Mouse (Mus musculus): ENCODE measurements at regions not wholly inside any gene's neighbourhood (a gene's known extent, or its start where the extent isn't known, plus 50 kb on each side); places are given as distances from the start of the nearest gene placed in this dataset.
"Not testable (repeated sequence)": the region's sequence is repeated elsewhere in the genome, so short reads cannot be mapped to it uniquely, and the experiment has no call there.

- DNase-seq (ENCODE audit: extremely low spot score in 1 of 2, low spot score in 1 of 2) = no peak
Observed at GRCm38 (mm10) chr5:59831836-59832235, 1976.8 kb upstream of the G6pd2 start.

DNA sequence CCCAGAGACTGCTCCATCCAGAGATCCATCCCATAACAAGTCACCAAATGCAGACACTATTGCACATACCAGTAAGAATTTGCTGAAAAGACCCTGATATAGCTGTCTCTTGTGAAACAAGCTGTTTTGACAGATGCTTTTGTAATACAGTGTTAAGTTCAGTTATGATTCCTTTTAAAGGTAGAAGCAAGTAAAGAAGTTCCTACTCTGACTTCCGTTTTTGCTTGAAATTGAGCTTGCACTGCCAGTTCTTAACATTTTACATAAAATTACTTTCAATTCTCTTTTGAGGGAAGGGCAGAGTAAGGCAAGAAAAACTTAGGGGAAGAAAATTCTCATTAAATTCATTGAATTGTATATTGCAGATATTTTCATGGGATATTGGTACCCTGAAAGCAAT lies 1962.9 kb upstream of the G6pd2 start:
- no peak for DNase-seq (ENCODE audit: extremely low spot score in 1 of 2, low spot score in 1 of 2)

GRCm38 (mm10) chr5:59847643-59848042 lies 1961.0 kb upstream of the G6pd2 start:
- peak; percentile 3 to 29 for DNase-seq (ENCODE audit: extremely low spot score in 1 of 2, low spot score in 1 of 2)

GRCm38 (mm10) chr5:59893952-59894724 lies 1914.5 kb upstream of the G6pd2 start:
- DNase-seq (ENCODE audit: extremely low spot score in 1 of 2, low spot score in 1 of 2) = peak in 1 of 2 experiments; percentile 5

GRCm38 (mm10) chr5:59921910-59922309 lies 1886.7 kb upstream of the G6pd2 start:
- no peak for DNase-seq (ENCODE audit: extremely low spot score in 1 of 2, low spot score in 1 of 2)

DNA sequence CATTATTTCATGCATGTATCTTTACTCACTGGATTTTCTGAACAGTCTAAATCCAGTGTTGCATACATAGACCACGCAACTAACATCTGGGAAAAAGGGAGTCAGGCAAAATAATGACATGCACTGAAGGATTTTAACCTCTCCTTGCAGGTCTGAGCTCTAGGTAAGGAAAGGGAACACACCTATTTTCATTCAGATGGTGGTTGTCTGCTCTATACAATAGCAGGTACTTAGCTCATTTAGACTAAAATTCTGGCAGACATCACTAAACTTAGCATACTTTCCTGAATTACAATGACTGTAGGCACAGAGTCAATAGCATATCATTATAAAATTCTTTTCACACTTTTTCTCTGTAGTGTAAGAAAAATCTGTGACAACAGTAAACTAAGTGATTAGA lies 1867.8 kb upstream of the G6pd2 start:
- DNase-seq (ENCODE audit: extremely low spot score in 1 of 2, low spot score in 1 of 2) = no peak

DNA sequence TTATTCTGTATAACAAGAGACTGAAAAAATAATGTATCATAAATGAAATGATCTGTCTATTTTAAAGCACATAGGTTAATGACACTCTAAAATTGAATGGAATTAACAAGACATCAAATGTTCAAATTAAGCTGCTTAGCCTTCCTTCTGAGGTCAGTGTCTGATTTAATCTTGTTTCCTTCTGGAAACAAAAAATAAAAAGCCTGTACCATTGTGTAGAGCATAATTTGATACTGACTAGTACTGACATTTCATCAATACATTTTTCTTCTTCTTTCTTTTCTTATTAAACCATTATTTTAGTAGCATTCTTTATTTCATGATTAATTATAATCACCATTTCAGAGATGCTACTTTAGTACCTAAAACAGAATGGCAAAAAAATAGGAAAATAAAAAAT lies 1862.9 kb upstream of the G6pd2 start:
- DNase-seq (ENCODE audit: extremely low spot score in 1 of 2, low spot score in 1 of 2) = no peak

GRCm38 (mm10) chr5:59947831-59948568 lies 1860.6 kb upstream of the G6pd2 start:
- DNase-seq (ENCODE audit: extremely low spot score in 1 of 2, low spot score in 1 of 2) = no peak

GRCm38 (mm10) chr5:59956240-59956639 lies 1852.4 kb upstream of the G6pd2 start:
- DNase-seq (ENCODE audit: extremely low spot score in 1 of 2, low spot score in 1 of 2) = not testable (repeated sequence)

DNA sequence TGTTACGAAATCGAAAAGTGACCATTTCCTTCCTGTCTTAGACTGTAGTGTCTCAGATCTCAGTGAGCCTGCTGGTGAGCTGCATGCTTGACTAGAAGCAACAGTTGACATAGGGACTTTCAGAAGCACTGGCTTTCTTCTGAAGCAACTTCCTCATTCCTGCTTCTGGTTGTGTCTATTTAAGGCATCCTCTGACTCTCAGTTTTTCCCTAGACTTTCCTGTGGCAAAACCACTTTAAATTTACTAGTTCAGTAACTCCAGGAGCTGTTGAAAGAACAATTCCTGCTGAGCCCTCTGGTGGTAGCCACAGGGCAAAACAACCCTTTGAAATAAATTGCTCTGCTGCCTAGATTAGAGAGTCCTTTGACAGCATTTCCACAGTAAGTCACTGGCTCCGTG lies 1811.9 kb upstream of the G6pd2 start:
- DNase-seq (ENCODE audit: extremely low spot score in 1 of 2, low spot score in 1 of 2) = peak; percentile 6 to 76

- DNase-seq (ENCODE audit: extremely low spot score in 1 of 2, low spot score in 1 of 2) = not testable (repeated sequence)
Observed at GRCm38 (mm10) chr5:60042603-60043175, 1765.9 kb upstream of the G6pd2 start.

DNA sequence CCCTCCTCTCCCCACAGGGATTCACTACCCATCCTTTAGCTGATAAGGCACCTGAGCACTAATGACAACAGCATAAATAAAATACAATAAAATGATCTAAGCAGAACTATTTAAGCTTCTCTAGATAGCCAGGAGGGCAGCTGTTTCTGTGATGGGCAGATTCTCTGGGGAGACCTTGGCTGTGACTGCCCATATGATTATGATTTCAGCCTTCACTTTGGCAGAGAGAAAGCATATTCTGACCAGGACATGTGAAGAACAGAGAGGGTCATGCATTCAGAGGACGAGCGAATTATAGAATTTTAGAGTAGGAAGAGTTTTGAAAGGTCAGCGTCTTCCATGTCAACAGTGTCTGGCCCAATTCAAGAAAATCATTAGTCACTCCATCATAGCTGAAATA lies 1759.6 kb upstream of the G6pd2 start:
- DNase-seq (ENCODE audit: extremely low spot score in 1 of 2, low spot score in 1 of 2) = no peak

- DNase-seq (ENCODE audit: extremely low spot score in 1 of 2, low spot score in 1 of 2) = no peak
Observed at GRCm38 (mm10) chr5:60061178-60061577, 1747.4 kb upstream of the G6pd2 start.

All from frontal cortex, adult 2 months (tissue).